Mouse (Mus musculus): ENCODE measurements around the gene Gm12248. TPM values are rescaled to one million over a fixed set of nuclear protein-coding genes. Genes with fewer than 3 reads are reported as not detected.
"Not testable (repeated sequence)": the region's sequence is repeated elsewhere in the genome, so short reads cannot be mapped to it uniquely, and the experiment has no call there.

The Gm12248 gene
- polyA plus RNA-seq, 1 experiment from 2014 or later = 0.12 TPM

- Histone ChIP-seq H3K4me3 (no peak overlapping the region), H3K4me2 (no peak overlapping the region), H3K4me1 (replicated peaks) (peaks cover 6% of the 10 kb centered on the region), H3K9me3 (no peaks in the 10 kb centered on the region), H3K9ac (no peak overlapping the region), H3K27ac (no peak overlapping the region), H3K36me3 (peaks cover 41% of the 10 kb centered on the region), H3K27me3 (no peaks in the 10 kb centered on the region)
- no peak for ATAC-seq (ENCODE audit: low FRiP score)
- WGBS = 88% methylated on average over 4 of the region's 4 CpGs
These were observed 30.3 kb downstream of the Gm12248 start for GRCm38 (mm10) chr11:58062586-58062985.

DNA sequence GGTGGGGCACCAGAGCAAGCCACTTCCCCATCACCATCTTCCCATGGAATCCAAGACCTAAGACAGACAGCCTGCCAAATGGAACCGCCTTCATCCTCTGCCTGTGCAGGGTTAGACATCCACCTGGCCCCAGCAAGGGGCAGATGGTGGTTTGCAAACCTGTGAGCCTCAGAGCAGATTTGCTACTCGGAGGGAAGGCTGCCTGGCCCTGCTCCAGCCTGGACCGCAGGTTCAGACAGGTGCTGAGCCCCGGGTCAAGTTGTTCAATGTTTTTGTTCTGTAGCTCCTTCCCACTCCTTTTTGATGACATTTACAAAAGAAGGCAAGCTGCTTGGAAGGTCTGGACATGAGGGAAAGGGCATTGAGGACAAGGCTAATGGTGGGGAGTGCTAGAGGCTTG lies 31.7 kb downstream of the Gm12248 start:
- not testable (repeated sequence) for H3K27ac ChIP-seq
- 86% methylated on average over 4 of the region's 4 CpGs for WGBS

DNA sequence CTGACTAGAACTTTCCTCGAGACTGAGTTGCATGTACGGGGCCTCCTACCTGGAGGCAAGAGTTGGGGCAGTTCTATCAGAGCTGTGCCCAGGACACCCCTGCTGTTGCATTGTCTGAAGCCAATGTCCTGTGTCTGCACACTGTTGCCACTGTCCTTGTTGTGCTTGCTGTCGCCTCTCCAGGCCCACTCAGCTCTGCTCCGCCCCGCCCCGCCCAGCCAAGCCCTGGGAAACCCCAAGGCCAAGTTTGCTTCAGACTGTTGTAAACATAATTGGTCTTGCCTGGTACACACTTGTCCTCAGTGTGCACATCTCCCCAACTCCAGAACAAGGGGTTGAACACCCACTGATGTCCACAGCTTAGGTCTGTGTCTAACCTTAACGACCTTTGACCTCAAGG lies 33.2 kb downstream of the Gm12248 start:
- ATAC-seq (ENCODE audit: low FRiP score); H3K4me1 ChIP-seq (replicated peaks); H3K4me3 ChIP-seq; H3K27me3 ChIP-seq; H3K9ac ChIP-seq; H3K4me2 ChIP-seq; H3K27ac ChIP-seq; H3K9me3 ChIP-seq: not testable (repeated sequence)
- 93% methylated on average over 7 of the region's 7 CpGs for WGBS
- H3K36me3 ChIP-seq = peaks cover 68% of the 10 kb centered on the region

More for the DNA sequence above, 31.7 kb downstream of the Gm12248 start:
- not testable (repeated sequence) for H3K4me2 ChIP-seq; H3K27me3 ChIP-seq; H3K4me3 ChIP-seq; H3K9me3 ChIP-seq; H3K4me1 ChIP-seq (replicated peaks); ATAC-seq (ENCODE audit: low FRiP score); H3K9ac ChIP-seq
- peaks cover 53% of the 10 kb centered on the region for H3K36me3 ChIP-seq

- Histone ChIP-seq H3K27ac (no peak overlapping the region), H3K9ac (no peak overlapping the region), H3K9me3 (no peaks in the 10 kb centered on the region), H3K36me3 (peaks cover 84% of the 10 kb centered on the region), H3K27me3 (no peaks in the 10 kb centered on the region), H3K4me1 (replicated peaks) (no peaks in the 10 kb centered on the region), H3K4me2 (no peak overlapping the region), H3K4me3 (no peak overlapping the region)
- no peak for ATAC-seq (ENCODE audit: low FRiP score)
- WGBS = 47% methylated on average over 6 of the region's 6 CpGs
These were observed 35.5 kb downstream of the Gm12248 start for GRCm38 (mm10) chr11:58057455-58057854.

- 82% methylated on average over 4 of the region's 4 CpGs for WGBS
These were observed 46.5 kb downstream of the Gm12248 start for GRCm38 (mm10) chr11:58046438-58046837.

GRCm38 (mm10) chr11:58042861-58043431 lies 50.0 kb downstream of the Gm12248 start:
- Histone ChIP-seq H3K4me3 (no peak overlapping the region), H3K4me2 (no peak overlapping the region), H3K36me3 (peaks cover 45% of the 10 kb centered on the region), H3K9ac (no peak overlapping the region), H3K27ac (no peak overlapping the region), H3K27me3 (no peaks in the 10 kb centered on the region), H3K4me1 (replicated peaks) (peaks cover 5% of the 10 kb centered on the region; the same call in 1 of the 2 replicates), H3K9me3 (no peaks in the 10 kb centered on the region)
- ATAC-seq (ENCODE audit: low FRiP score) = no peak
- 91% methylated on average over 5 of the region's 5 CpGs for WGBS

More at GRCm38 (mm10) chr11:58046438-58046837, 46.5 kb downstream of the Gm12248 start:
- Histone ChIP-seq H3K36me3 (peaks cover 78% of the 10 kb centered on the region), H3K4me2 (no peak overlapping the region), H3K27me3 (no peaks in the 10 kb centered on the region), H3K4me3 (no peak overlapping the region), H3K9me3 (no peaks in the 10 kb centered on the region), H3K9ac (no peak overlapping the region), H3K27ac (no peak overlapping the region), H3K4me1 (replicated peaks) (no peaks in the 10 kb centered on the region)
- ATAC-seq (ENCODE audit: low FRiP score) = no peak

GRCm38 (mm10) chr11:58039027-58039426 lies 53.9 kb downstream of the Gm12248 start:
- WGBS = 84% methylated on average over 1 of the region's 1 CpGs
- Histone ChIP-seq H3K27me3 (no peaks in the 10 kb centered on the region), H3K4me3 (no peak overlapping the region), H3K27ac (no peak overlapping the region), H3K4me1 (replicated peaks) (peaks cover 5% of the 10 kb centered on the region; the same call in 1 of the 2 replicates), H3K9ac (no peak overlapping the region), H3K4me2 (no peak overlapping the region), H3K9me3 (no peaks in the 10 kb centered on the region), H3K36me3 (peaks cover 26% of the 10 kb centered on the region)
- ATAC-seq (ENCODE audit: low FRiP score) = no peak

DNA sequence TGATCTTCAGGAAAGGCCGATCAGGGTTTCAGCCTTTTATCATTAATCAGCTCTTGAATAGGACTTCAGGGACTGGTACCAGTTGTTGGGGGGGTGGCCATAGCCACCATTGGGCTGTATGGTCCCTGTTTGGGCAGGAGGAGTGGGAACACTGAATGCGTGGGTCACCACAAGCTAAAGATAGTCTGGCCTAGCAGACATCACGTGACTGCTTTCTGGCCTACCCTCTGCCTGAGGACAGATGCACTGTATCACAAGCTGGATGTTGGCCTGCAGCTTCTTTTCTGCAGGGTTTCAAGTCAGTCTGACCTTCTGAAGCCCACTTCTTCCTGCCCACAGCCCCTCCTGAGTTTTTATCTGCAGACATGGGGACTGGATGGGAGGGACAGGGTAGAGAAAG lies 59.3 kb downstream of the Gm12248 start:
- no peak overlapping the region for H3K4me3 ChIP-seq
- H3K4me1 ChIP-seq (replicated peaks) = peaks cover 24% of the 10 kb centered on the region
- no peak overlapping the region for H3K27ac ChIP-seq
- H3K36me3 ChIP-seq = no peaks in the 10 kb centered on the region
- H3K9ac ChIP-seq = no peak overlapping the region
- no peak overlapping the region for H3K4me2 ChIP-seq
- WGBS = 82% methylated on average over 3 of the region's 3 CpGs
- ATAC-seq (ENCODE audit: low FRiP score) = no peak
- H3K9me3 ChIP-seq = no peaks in the 10 kb centered on the region
- H3K27me3 ChIP-seq = no peaks in the 10 kb centered on the region

DNA sequence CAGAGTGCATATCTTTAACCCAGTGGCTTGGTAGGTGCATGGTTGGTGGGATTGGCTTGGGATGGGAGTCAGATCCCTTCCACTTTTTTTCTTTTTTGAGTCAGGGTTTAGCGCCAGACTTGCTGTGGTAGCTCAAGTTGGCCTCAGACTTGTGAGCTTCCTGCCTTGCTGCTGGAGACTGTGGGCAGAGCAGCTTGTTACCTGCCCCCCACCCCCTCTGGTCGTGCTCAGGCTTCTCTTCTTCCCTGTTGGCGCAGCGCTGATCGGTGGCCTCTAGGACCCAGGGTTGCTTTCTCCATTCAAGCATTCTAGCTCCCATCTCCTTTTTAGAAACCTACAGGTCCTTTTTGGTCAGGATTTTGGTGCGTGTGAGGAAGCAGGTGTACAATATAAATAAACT lies 61.8 kb downstream of the Gm12248 start:
- H3K4me1 ChIP-seq (replicated peaks) = peaks cover 24% of the 10 kb centered on the region
- H3K27ac ChIP-seq = no peak overlapping the region
- no peak overlapping the region for H3K9ac ChIP-seq
- H3K4me3 ChIP-seq = no peak overlapping the region
- WGBS = 80% methylated on average over 6 of the region's 6 CpGs
- no peak for ATAC-seq (ENCODE audit: low FRiP score)
- no peaks in the 10 kb centered on the region for H3K27me3 ChIP-seq
- H3K9me3 ChIP-seq = no peaks in the 10 kb centered on the region
- H3K36me3 ChIP-seq = no peaks in the 10 kb centered on the region
- H3K4me2 ChIP-seq = no peak overlapping the region

GRCm38 (mm10) chr11:58029869-58030268 lies 63.1 kb downstream of the Gm12248 start:
- Histone ChIP-seq H3K27ac (no peak overlapping the region), H3K4me1 (replicated peaks) (peaks cover 24% of the 10 kb centered on the region), H3K36me3 (no peaks in the 10 kb centered on the region), H3K27me3 (no peaks in the 10 kb centered on the region), H3K9me3 (no peaks in the 10 kb centered on the region), H3K4me2 (no peak overlapping the region), H3K9ac (no peak overlapping the region), H3K4me3 (no peak overlapping the region)
- no peak for ATAC-seq (ENCODE audit: low FRiP score)
- WGBS = 90% methylated on average over 2 of the region's 2 CpGs

- Histone ChIP-seq H3K4me3 (no peak overlapping the region), H3K9me3 (no peaks in the 10 kb centered on the region), H3K4me1 (replicated peaks) (peaks cover 24% of the 10 kb centered on the region), H3K9ac (no peak overlapping the region), H3K36me3 (no peaks in the 10 kb centered on the region), H3K27me3 (no peaks in the 10 kb centered on the region), H3K27ac (no peak overlapping the region), H3K4me2 (no peak overlapping the region)
- WGBS = 89% methylated on average over 1 of the region's 1 CpGs
- no peak for ATAC-seq (ENCODE audit: low FRiP score)
These were observed 64.0 kb downstream of the Gm12248 start for GRCm38 (mm10) chr11:58028981-58029380.

GRCm38 (mm10) chr11:58026860-58027259 lies 66.1 kb downstream of the Gm12248 start:
- Histone ChIP-seq H3K4me2 (no peak overlapping the region), H3K4me1 (replicated peaks) (peaks cover 13% of the 10 kb centered on the region), H3K9me3 (no peaks in the 10 kb centered on the region), H3K27me3 (no peaks in the 10 kb centered on the region), H3K9ac (no peak overlapping the region), H3K4me3 (no peak overlapping the region), H3K27ac (no peak overlapping the region), H3K36me3 (no peaks in the 10 kb centered on the region)
- no peak for ATAC-seq (ENCODE audit: low FRiP score)
- WGBS = 67% methylated on average over 1 of the region's 1 CpGs

GRCm38 (mm10) chr11:58026337-58026736 lies 66.6 kb downstream of the Gm12248 start:
- H3K27me3 ChIP-seq = no peaks in the 10 kb centered on the region
- H3K4me3 ChIP-seq = no peak overlapping the region
- H3K4me2 ChIP-seq = no peak overlapping the region
- H3K36me3 ChIP-seq = no peaks in the 10 kb centered on the region
- H3K9ac ChIP-seq = no peak overlapping the region
- 67% methylated on average over 3 of the region's 3 CpGs for WGBS
- H3K27ac ChIP-seq = no peak overlapping the region
- ATAC-seq (ENCODE audit: low FRiP score) = no peak
- H3K9me3 ChIP-seq = no peaks in the 10 kb centered on the region
- peaks cover 18% of the 10 kb centered on the region for H3K4me1 ChIP-seq (replicated peaks)
